Mouse (Mus musculus) cortical plate, adult 2 months (tissue): ENCODE results near the gene Atp6v1c2.

Experiments used
- CTCF ChIP-seq: fragments of 200-500 bp; IDR thresholded peaks from 2 replicates; pipeline ENCODE4 v1.5.1; 2011; ENCODE audit warnings: mild to moderate bottlenecking, control low read depth, low read length; ENCODE audit not compliant: insufficient read depth; ENCODE audit errors: extremely low read depth
- POLR2A ChIP-seq: fragments of 200-500 bp; IDR thresholded peaks from 2 replicates; pipeline ENCODE4 v1.6.1; 2011; ENCODE audit warnings: mild to moderate bottlenecking, low read length, control low read depth; ENCODE audit not compliant: insufficient read depth; ENCODE audit errors: extremely low read depth

GRCm38 (mm10) chr12:17289913-17290312 lies 39.2 kb downstream of the Atp6v1c2 start:
- TF ChIP-seq POLR2A (no peak), CTCF (no peak)
